Mouse (Mus musculus) spleen, postnatal 36 days (tissue): ENCODE data around the gene Col9a1.

Experiments used
- DNase-seq, 2 experiments: peaks; one replicate each; pipeline ENCODE4 v3.0.0; 2022; ENCODE audit warnings: low spot score in 2 of 2, mixed read lengths in 1 of 2

Col9a1 gene

GRCm38 (mm10) chr1:24294979-24295942 lies 117.9 kb downstream of the Col9a1 start:
- DNase-seq: no peak

DNA sequence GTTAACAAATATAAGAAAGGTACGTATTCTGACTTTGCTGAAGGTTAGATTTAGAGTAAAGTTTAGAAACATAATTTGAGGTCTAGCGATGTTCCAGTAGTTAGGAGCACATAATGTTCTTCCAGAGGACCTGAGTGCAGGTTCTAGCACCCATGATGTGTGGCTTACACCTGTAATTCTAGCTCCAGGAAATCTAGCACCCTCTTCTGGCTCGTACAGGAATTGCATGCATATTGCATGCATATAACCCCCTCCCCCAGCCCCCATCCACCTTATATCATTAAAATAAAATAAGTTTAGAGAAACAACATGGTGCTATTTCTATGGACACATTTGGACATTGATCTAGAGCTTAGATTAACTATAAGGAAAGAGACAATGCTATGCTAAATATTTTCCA lies 123.3 kb downstream of the Col9a1 start:
- DNase-seq: no peak
